Mouse (Mus musculus) skeletal muscle tissue, adult 2 months (tissue): Measurements from ENCODE around the gene Ndufv1.
"Not testable (repeated sequence)": the region's sequence is repeated elsewhere in the genome, so short reads cannot be mapped to it uniquely, and the experiment has no call there.

Experiments
- DNase-seq: peaks from one replicate; pipeline ENCODE4 v3.0.0-alpha.2; 2012; ENCODE audit warnings: low read depth, low spot score

Ndufv1 gene

GRCm38 (mm10) chr19:4012432-4013022 is at the start of gene Ndufv1:
Ndufv1 (minus strand) TSS chr19:4012806.
- peak; percentile 97 for DNase-seq

DNA sequence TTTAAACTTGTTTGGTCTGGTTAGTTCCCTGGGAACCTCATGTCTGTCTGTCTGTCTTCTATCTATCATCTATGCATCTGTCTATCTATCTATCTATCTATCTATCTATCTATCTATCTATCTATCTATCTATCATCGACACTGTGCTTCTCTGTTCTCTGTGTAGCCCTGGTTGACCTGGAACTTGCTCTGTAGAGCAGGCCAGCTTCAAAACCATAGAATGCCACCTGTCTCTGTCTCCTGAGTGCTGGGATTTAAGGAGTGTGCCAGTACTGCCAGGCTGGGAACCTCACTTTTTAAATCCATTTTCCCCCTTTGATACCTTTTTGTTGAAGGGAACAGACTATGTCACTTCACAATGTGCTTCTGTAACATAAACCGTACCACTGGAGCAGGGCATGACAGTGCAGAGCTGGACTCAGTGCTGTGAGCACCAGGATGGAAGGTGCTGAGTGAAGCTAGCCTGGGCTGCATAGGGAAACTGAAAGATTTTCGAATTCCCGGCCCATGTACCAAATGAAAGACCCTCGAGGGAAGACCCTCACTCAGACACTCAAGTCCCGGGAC is 48.4 kb upstream of the Ndufv1 start:
- DNase-seq, result no peak

DNA sequence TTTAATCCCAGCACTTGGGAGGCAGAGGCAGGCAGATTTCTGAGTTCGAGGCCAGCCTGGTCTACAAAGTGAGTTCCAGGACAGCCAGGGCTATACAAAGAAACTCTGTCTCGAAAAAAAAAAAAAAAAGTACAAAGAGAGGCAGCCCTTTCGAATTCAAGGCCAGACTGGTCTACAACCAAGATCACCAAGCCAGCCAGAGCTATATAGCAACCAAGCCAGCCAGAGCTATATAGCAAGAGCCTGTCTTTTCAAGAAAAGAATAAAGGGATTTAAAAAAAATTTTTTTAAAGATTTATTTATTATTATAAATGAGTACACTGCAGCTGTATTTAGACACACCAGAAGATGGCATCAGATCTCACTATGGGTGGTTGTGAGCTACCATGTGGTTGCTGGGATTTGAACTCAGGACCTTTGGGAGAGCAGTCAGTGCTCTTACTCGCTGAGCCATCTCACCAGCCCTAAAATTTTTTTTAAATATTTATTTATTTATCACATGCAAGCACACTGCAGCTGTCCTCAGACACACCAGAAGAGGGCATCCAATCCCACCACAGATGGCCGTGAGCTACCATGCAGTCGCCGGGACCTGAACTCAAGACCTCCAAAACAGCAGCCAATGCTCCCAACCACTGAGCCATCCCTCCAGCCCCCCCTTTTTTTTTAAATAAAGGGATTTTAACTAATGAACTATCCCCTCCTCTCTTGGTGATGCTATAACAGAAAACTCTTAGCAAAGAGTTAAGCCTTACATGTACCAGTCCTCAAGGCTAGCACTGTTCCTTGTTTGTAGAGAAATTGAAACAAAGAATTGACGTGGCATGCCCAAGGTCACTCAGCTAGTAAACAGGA is 47.7 kb upstream of the Ndufv1 start:
- not testable (repeated sequence) for DNase-seq

DNA sequence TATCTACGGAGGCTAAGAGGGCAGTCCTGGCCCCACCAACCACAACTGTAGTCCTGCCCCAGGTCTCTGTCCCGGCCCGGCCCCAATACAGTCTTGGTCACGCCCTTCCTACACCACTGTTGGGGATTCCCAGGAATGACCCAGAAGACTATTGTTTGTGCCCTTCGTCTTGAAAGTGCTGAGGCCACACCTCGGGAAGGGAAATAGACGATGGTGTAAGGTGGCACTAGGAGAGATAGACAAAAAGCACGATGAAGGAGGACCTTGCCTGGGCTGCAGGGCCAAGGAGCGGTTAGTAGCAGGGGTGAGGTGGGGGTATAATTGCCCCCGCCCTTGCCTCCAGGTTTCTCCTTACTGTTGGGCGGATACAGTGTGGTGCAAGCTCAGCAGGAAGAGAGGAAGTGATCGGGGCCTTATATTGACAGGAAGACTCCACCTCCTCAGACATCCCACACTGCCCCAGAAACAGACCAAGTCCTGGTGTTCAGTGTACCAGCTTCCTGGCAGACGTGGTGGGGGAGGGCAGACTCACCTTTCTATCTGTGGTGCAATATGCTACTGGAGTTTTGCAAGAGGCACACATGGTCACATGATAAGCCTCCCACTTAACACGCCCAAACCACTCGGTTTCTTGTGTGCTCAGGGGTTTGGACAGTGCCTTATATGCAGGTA is 46.6 kb upstream of the Ndufv1 start, which contains the start of gene Gstp3:
Gstp3 (minus strand) TSS at position 501 of the 672 bp plus-strand sequence.
- no peak for DNase-seq

DNA sequence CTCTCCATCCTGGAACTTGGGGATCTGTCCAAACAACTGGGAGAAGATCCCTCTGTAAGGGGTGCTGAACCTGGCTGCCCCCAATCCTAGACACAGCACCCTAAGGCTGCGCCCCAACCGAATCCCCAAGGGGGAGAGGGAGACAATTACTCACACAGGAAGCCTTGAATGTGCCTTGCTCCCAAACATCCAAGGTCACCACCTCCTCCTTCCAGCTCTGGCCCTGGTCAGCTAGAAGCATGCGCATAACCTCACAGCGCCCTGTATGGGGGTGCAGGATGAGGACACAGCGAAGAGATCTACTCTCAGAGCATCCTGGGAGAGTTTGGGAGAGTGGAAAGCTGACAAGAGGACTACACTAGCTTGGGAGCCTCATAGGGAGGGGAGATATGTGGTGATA is 46.0 kb upstream of the Ndufv1 start:
- no peak for DNase-seq

GRCm38 (mm10) chr19:4057962-4058361 is 45.4 kb upstream of the Ndufv1 start:
- no peak for DNase-seq

- no peak for DNase-seq
Measured at GRCm38 (mm10) chr19:4057389-4057788, 44.8 kb upstream of the Ndufv1 start.

GRCm38 (mm10) chr19:4056727-4057126 is 44.1 kb upstream of the Ndufv1 start:
- DNase-seq, result no peak

DNA sequence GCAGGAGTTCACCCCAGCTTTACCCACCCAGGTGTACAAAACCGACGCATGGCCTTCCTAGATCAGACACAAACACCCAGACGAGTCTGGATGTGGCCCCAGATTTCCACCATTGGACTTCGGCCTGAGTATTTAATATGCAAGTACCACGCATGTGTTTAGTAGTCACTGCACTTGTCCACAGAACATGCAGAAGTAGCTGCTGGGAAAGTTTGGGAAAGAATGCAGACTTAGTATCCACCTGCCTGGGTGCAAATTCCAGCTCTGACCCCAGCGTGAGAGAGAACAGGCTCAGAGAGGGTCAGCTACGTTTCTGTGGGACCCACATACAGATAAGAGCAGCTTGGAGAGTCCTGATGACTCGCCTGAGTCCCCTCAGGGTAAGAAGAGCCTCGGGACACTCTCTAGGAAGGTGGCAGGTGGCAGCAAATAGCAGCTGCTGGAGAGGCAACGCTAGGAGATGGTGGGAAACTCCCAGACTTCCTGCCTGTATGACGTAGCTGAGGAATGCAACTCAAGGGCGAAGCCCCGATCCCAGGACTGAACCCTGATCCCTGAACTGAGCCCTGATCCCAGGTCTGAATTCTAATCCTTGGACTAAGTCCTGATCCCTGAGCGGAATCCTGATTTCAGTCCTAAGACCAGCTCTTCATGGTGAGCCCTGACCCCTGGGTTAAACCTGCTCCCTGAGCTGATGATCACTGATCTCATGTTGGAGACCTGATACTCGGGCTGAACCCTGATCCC is 43.5 kb upstream of the Ndufv1 start:
- DNase-seq, result no peak

- no peak for DNase-seq
Measured at GRCm38 (mm10) chr19:4055216-4055946, 42.8 kb upstream of the Ndufv1 start.

DNA sequence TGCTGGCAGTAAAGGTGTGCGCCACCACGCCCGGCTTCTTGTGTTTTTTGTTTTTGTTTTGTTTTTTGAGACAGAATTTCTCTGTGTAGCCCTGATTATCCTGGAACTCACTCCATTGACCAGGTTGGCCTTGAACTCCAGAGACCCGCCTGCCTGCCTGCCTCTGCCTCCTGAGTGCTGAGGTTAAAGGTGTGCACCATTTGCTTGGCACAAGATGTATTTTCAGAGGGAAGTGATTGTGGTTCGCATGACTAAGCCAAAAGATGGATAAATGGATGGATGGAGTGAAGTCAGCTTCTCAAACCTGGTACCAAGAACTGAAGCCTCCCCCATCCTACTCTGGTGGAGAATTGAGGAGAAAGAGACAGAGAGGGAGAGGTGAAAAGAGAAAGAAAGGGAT is 42.0 kb upstream of the Ndufv1 start:
- no peak for DNase-seq

GRCm38 (mm10) chr19:4052516-4053030 is 40.0 kb upstream of the Ndufv1 start:
- no peak for DNase-seq

DNA sequence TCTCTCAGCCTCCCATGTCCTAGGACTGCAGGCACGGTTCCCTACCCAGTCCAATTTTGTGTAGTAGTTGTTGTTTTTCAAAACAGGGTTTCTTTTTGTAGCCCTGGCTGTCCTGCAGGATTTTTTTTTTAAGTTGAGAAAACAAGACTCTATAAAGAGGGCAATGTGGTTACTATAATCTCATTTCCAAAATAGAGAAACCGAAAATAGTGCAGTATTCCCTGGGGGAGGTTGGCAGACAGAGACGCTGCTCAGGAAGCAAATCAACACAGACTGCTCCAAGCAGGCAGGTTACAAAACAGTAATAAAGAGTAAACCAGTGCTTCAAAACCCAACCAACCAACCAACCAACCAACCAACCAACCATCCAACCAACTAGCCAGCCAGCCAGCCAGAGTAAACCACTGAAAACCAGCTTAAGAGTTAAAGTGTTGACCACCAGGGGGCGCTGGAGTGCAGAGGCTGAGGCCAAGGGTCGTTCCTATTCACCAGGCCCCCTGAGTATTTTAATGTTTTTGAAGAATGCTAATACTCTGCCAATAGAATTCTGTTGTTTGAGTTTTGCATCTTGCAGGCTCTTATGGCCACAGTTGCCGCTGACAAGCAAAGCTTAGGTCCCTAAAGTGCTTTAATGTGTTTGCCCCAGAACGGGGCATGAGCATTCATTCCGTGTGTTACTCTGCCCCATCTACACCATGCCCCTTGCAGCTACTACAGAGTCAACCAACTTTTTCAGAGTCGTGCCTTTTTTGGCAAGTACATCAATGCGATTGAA is 39.3 kb upstream of the Ndufv1 start:
- DNase-seq, result peak; percentile 34

DNA sequence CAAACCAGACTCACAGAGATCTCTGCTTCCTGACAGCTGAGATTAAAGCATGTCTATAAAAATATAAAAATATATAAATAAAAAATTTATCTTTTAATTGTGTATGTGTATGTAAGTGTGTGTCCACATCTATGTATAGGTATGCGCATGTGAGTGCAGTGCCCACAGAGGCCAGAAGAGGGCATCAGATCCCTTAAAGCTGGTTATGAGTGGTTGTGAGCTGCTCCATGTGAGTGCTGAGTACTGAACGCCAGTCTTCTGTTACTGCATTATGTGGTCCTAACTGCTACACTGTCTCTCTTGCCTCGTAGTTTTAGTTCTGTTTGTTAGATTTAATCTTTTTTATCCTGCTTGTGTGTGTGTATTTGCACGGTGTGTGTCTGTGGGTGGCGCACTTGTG is 38.4 kb upstream of the Ndufv1 start:
- no peak for DNase-seq

DNA sequence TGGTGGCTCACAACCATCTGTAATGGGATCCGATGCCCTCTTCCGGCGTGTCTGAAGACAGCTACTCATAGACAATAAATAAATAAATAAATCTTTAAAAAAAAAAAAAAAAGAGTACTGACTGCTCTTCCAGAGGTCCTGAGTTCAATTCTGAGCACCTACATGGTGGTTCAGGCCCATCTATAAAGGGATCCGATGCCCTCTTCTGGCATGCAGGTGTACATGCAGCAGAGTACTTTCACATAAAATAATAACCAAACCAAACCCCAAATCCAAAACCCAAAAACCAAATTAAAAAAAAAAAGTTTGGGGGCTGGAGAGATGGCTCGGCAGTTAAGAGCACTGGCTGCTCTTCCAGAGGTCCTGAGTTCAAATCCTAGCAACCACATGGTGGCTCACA is 36.5 kb upstream of the Ndufv1 start:
- DNase-seq, result not testable (repeated sequence)

GRCm38 (mm10) chr19:4047859-4048258 is 35.3 kb upstream of the Ndufv1 start:
- peak; percentile 80 for DNase-seq

DNA sequence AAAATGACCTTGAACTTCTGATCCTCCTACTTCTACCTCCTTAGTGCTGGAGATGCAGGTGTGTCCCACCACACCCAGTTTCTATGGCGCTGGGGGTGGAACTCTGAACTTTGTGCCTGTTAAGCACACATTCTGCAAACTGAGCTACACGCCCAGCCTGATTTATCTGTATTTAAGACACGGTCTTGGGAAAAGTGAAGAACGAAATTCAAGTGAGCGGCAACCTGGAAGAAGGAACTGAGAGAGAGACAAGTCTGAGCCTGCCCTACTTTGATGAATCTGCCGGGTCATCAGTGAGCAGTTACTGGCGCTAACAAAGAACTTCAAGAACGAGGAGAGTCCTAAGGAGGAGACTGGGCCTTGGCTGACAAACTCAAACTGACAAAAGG is 34.3 kb upstream of the Ndufv1 start:
- DNase-seq, result no peak

GRCm38 (mm10) chr19:4045966-4046865 is 33.6 kb upstream of the Ndufv1 start, which contains the start of gene Gstp2:
Gstp2 (minus strand) TSS chr19:4046023.
- peak; percentile 90 for DNase-seq

DNA sequence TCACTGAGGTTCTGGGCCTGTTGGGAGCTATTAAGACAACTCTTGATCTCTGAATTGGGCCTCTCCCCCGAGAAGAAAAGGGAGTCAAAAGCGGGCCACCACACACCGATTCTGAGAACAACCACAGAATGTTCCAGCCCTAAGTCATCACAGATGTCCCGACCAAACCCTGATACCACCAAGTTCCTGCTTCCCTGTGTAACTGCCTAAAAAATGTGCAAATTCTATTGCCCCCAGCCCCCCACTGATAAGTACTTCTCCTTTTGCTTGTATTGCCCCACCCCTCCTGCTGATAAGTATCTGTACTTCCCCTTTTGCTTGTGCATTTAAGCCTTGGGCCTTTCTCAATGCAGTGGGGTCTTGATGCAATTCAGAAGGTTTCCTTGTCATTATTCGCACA is 31.5 kb upstream of the Ndufv1 start:
- not testable (repeated sequence) for DNase-seq
